Mouse (Mus musculus) CH12.LX (cell line): ENCODE measurements around the gene Matn4.

Experiments used
- CTCF ChIP-seq, 2 experiments: IDR thresholded peaks in 1 of 2; conservative IDR thresholded peaks in 1 of 2; 2 replicates each; pipeline ENCODE4 v1.5.1; 2011 to 2012; ENCODE audit warnings: low read depth in 2 of 2, low read length in 2 of 2, improper control_type of control experiment in 1 of 2, inconsistent platforms in 1 of 2, mild to moderate bottlenecking in 1 of 2, moderate library complexity in 1 of 2
- IRF4 ChIP-seq: IDR thresholded peaks from 2 replicates; pipeline ENCODE4 v1.6.1; 2014; ENCODE audit warnings: low read depth, mild to moderate bottlenecking, inconsistent platforms, low read length, improper control_type of control experiment
- POLR2AphosphoS2 ChIP-seq: IDR thresholded peaks from 2 replicates; pipeline ENCODE4 v1.6.1; 2011; ENCODE audit warnings: low read depth, low read length, improper control_type of control experiment

GRCm38 (mm10) chr2:164389499-164389898 is 15.5 kb downstream of the Matn4 start:
- TF ChIP-seq POLR2AphosphoS2 (no peak), CTCF (conservative IDR thresholded peaks at IDR 0.05 in 1 of 2, IDR thresholded peaks at IDR 0.05 in 1 of 2; ENCODE audit: low read depth in 2 of 2, low read length in 2 of 2) (peak; percentile 59 to 83), IRF4 (no peak)
